Mouse (Mus musculus): ENCODE measurements around the gene Pcyt1a. TPM values are rescaled to one million over a fixed set of nuclear protein-coding genes. Genes with fewer than 3 reads are reported as not detected.

Gene Pcyt1a
- polyA plus RNA-seq (2015; fragmentation: Nextera tagmentation; extraction: Ambion mirVana) = 63.5 and 65.5 TPM in 2 replicates

GRCm38 (mm10) chr16:32430474-32431046, at the start of gene Pcyt1a:
Pcyt1a (plus strand) TSS chr16:32430921.
- Histone ChIP-seq H3K27me3 (replicated peaks) (no peaks in the 10 kb centered on the region), H3K27ac (peak within 1 kb of the TSS; percentile 83), H3K9me3 (no peaks in the 10 kb centered on the region), H3K36me3 (no peaks in the 10 kb centered on the region), H3K4me2 (replicated peaks) (peak within 1 kb of the TSS; percentile 82), H3K9ac (peak within 1 kb of the TSS; percentile 73), H3K4me3 (replicated peaks) (peak within 1 kb of the TSS; percentile 64), H3K4me1 (replicated peaks) (no peaks in the 10 kb centered on the region)
- peak; percentile 97 for ATAC-seq
- under 1% methylated on average over 54 of the region's 54 CpGs for WGBS

GRCm38 (mm10) chr16:32382901-32383300, 47.8 kb upstream of the Pcyt1a start:
- no peak for ATAC-seq
- no peak overlapping the region for H3K4me2 ChIP-seq (replicated peaks)
- H3K4me1 ChIP-seq (replicated peaks) = no peaks in the 10 kb centered on the region
- no peaks in the 10 kb centered on the region for H3K9me3 ChIP-seq
- peaks cover 17% of the 10 kb centered on the region for H3K36me3 ChIP-seq
- no peak overlapping the region for H3K4me3 ChIP-seq (replicated peaks)
- no peaks in the 10 kb centered on the region for H3K27me3 ChIP-seq (replicated peaks)
- no peak overlapping the region for H3K27ac ChIP-seq
- H3K9ac ChIP-seq = no peak overlapping the region

- WGBS = 80% methylated on average over 2 of the region's 2 CpGs
- H3K9me3 ChIP-seq = no peaks in the 10 kb centered on the region
- H3K27me3 ChIP-seq (replicated peaks) = no peaks in the 10 kb centered on the region
- H3K36me3 ChIP-seq = 0 out of 2 replicates have a peak, but pooled peaks cover 10% of the 10 kb centered on the region
- no peaks in the 10 kb centered on the region for H3K4me1 ChIP-seq (replicated peaks)
- no peak overlapping the region for H3K9ac ChIP-seq
- ATAC-seq = no peak
- no peak overlapping the region for H3K4me3 ChIP-seq (replicated peaks)
- H3K27ac ChIP-seq = no peak overlapping the region
- H3K4me2 ChIP-seq (replicated peaks) = no peak overlapping the region
Measured at GRCm38 (mm10) chr16:32384885-32385284, 45.8 kb upstream of the Pcyt1a start.

- Histone ChIP-seq H3K36me3 (peaks cover 6% of the 10 kb centered on the region; the same call in 1 of the 2 replicates), H3K27ac (no peak overlapping the region), H3K27me3 (replicated peaks) (no peaks in the 10 kb centered on the region), H3K4me2 (replicated peaks) (no peak overlapping the region), H3K4me1 (replicated peaks) (no peaks in the 10 kb centered on the region), H3K4me3 (replicated peaks) (no peak overlapping the region), H3K9ac (no peak overlapping the region), H3K9me3 (no peaks in the 10 kb centered on the region)
- WGBS = 83% methylated on average over 3 of the region's 3 CpGs
- ATAC-seq = no peak
Measured at GRCm38 (mm10) chr16:32386826-32387225, 43.9 kb upstream of the Pcyt1a start.

- H3K9ac ChIP-seq = no peak overlapping the region
- no peak overlapping the region for H3K4me2 ChIP-seq (replicated peaks)
- no peaks in the 10 kb centered on the region for H3K9me3 ChIP-seq
- ATAC-seq = no peak
- H3K27ac ChIP-seq = no peak overlapping the region
- H3K4me3 ChIP-seq (replicated peaks) = no peak overlapping the region
- peaks cover 3% of the 10 kb centered on the region; the same call in 1 of the 2 replicates for H3K36me3 ChIP-seq
- H3K27me3 ChIP-seq (replicated peaks) = no peaks in the 10 kb centered on the region
- no peaks in the 10 kb centered on the region for H3K4me1 ChIP-seq (replicated peaks)
Measured at GRCm38 (mm10) chr16:32389049-32389448, 41.7 kb upstream of the Pcyt1a start.

- Histone ChIP-seq H3K36me3 (peaks cover 3% of the 10 kb centered on the region; the same call in 1 of the 2 replicates), H3K4me3 (replicated peaks) (no peak overlapping the region), H3K9ac (no peak overlapping the region), H3K27me3 (replicated peaks) (no peaks in the 10 kb centered on the region), H3K27ac (no peak overlapping the region), H3K4me2 (replicated peaks) (no peak overlapping the region), H3K9me3 (no peaks in the 10 kb centered on the region), H3K4me1 (replicated peaks) (no peaks in the 10 kb centered on the region)
- 83% methylated on average over 3 of the region's 3 CpGs for WGBS
- no peak for ATAC-seq
Measured at GRCm38 (mm10) chr16:32389841-32390240, 40.9 kb upstream of the Pcyt1a start.

GRCm38 (mm10) chr16:32390882-32391281, 39.8 kb upstream of the Pcyt1a start:
- H3K4me2 ChIP-seq (replicated peaks) = no peak overlapping the region
- H3K36me3 ChIP-seq = peaks cover 3% of the 10 kb centered on the region; the same call in 1 of the 2 replicates
- H3K9me3 ChIP-seq = no peaks in the 10 kb centered on the region
- no peak overlapping the region for H3K9ac ChIP-seq
- 91% methylated on average over 3 of the region's 3 CpGs for WGBS
- no peak overlapping the region for H3K4me3 ChIP-seq (replicated peaks)
- no peak for ATAC-seq
- no peak overlapping the region for H3K27ac ChIP-seq
- no peaks in the 10 kb centered on the region for H3K27me3 ChIP-seq (replicated peaks)
- no peaks in the 10 kb centered on the region for H3K4me1 ChIP-seq (replicated peaks)

- Histone ChIP-seq H3K36me3 (peaks cover 3% of the 10 kb centered on the region; the same call in 1 of the 2 replicates), H3K9ac (no peak overlapping the region), H3K27me3 (replicated peaks) (no peaks in the 10 kb centered on the region), H3K9me3 (no peaks in the 10 kb centered on the region), H3K4me2 (replicated peaks) (no peak overlapping the region), H3K4me1 (replicated peaks) (peaks cover 4% of the 10 kb centered on the region; the same call in 1 of the 2 replicates), H3K27ac (0 out of 2 replicates have a peak overlapping the region, but pooled peaks have one; percentile 36), H3K4me3 (replicated peaks) (no peak overlapping the region)
- no peak for ATAC-seq
- WGBS = 69% methylated on average over 6 of the region's 6 CpGs
Measured at GRCm38 (mm10) chr16:32395679-32396540, 34.8 kb upstream of the Pcyt1a start.

GRCm38 (mm10) chr16:32396541-32396835, 34.2 kb upstream of the Pcyt1a start:
- Histone ChIP-seq H3K36me3 (no peaks in the 10 kb centered on the region; the same call in 1 of the 2 replicates), H3K27me3 (replicated peaks) (no peaks in the 10 kb centered on the region), H3K4me1 (replicated peaks) (peaks cover 4% of the 10 kb centered on the region; the same call in 1 of the 2 replicates), H3K4me2 (replicated peaks) (no peak overlapping the region), H3K9me3 (no peaks in the 10 kb centered on the region), H3K27ac (0 out of 2 replicates have a peak overlapping the region, but pooled peaks have one; percentile 36), H3K4me3 (replicated peaks) (no peak overlapping the region), H3K9ac (no peak overlapping the region)
- 54% methylated on average over 3 of the region's 3 CpGs for WGBS
- ATAC-seq = no peak

GRCm38 (mm10) chr16:32398206-32398605, 32.5 kb upstream of the Pcyt1a start:
- Histone ChIP-seq H3K27me3 (replicated peaks) (no peaks in the 10 kb centered on the region), H3K4me1 (replicated peaks) (peaks cover 4% of the 10 kb centered on the region; the same call in 1 of the 2 replicates), H3K4me3 (replicated peaks) (no peak overlapping the region), H3K36me3 (no peaks in the 10 kb centered on the region; the same call in 1 of the 2 replicates), H3K4me2 (replicated peaks) (no peak overlapping the region), H3K9me3 (no peaks in the 10 kb centered on the region), H3K27ac (no peak overlapping the region), H3K9ac (no peak overlapping the region)
- no peak for ATAC-seq
- WGBS = 71% methylated on average over 3 of the region's 3 CpGs

GRCm38 (mm10) chr16:32400267-32400666, 30.5 kb upstream of the Pcyt1a start, which contains the start of gene Tm4sf19:
Tm4sf19 (plus strand) TSS chr16:32400506.
- Histone ChIP-seq H3K36me3 (no peaks in the 10 kb centered on the region), H3K27ac (no peak within 1 kb of the TSS), H3K4me1 (replicated peaks) (peaks cover 4% of the 10 kb centered on the region; the same call in 1 of the 2 replicates), H3K4me3 (replicated peaks) (no peak within 1 kb of the TSS), H3K4me2 (replicated peaks) (no peak within 1 kb of the TSS), H3K9me3 (no peaks in the 10 kb centered on the region), H3K9ac (no peak within 1 kb of the TSS), H3K27me3 (replicated peaks) (no peaks in the 10 kb centered on the region)
- 81% methylated on average over 7 of the region's 7 CpGs for WGBS
- ATAC-seq = no peak

- 79% methylated on average over 9 of the region's 9 CpGs for WGBS
- Histone ChIP-seq H3K36me3 (no peaks in the 10 kb centered on the region), H3K9me3 (no peaks in the 10 kb centered on the region), H3K4me1 (replicated peaks) (peaks cover 1% of the 10 kb centered on the region; the same call in 1 of the 2 replicates), H3K4me3 (replicated peaks) (no peak overlapping the region), H3K27me3 (replicated peaks) (no peaks in the 10 kb centered on the region), H3K9ac (no peak overlapping the region), H3K4me2 (replicated peaks) (no peak overlapping the region), H3K27ac (no peak overlapping the region)
- ATAC-seq = no peak
Measured at GRCm38 (mm10) chr16:32401335-32401965, 29.3 kb upstream of the Pcyt1a start.
